Mouse (Mus musculus): ENCODE measurements around the gene Pm20d2. TPM values are rescaled to one million over a fixed set of nuclear protein-coding genes. Genes with fewer than 3 reads are reported as not detected.

The Pm20d2 gene
- total and polyA plus RNA-seq, 3 experiments: 0.16 to 0.59 (median 0.32) TPM

- H3K9me3 ChIP-seq (replicated peaks; ENCODE audit: low read length): no peaks in the 10 kb centered on the region
- TF ChIP-seq SMC3 (IDR thresholded peaks at IDR 0.05; ENCODE audit: low read depth, low read length) (no peak), HCFC1 (IDR thresholded peaks at IDR 0.05; ENCODE audit: low read depth, low read length) (no peak), ZC3H11A (IDR thresholded peaks at IDR 0.05; ENCODE audit: low read depth, low read length) (no peak), ZKSCAN1 (IDR thresholded peaks at IDR 0.05; ENCODE audit: borderline replicate concordance, low read depth, low read length) (no peak), PAX5 (IDR thresholded peaks at IDR 0.05; ENCODE audit: low read length) (no peak), MYC (IDR thresholded peaks at IDR 0.05; ENCODE audit: low read depth, low read length) (no peak), MXI1 (IDR thresholded peaks at IDR 0.05; ENCODE audit: low read depth, low read length) (no peak), JUN (IDR thresholded peaks at IDR 0.05; ENCODE audit: insufficient read depth, low read depth, low read length) (no peak), MAZ (IDR thresholded peaks at IDR 0.05; ENCODE audit: low read depth, low read length) (no peak), ELF1 (IDR thresholded peaks at IDR 0.05; ENCODE audit: low read depth, low read length) (no peak), NELFE (IDR thresholded peaks at IDR 0.05; ENCODE audit: low read depth, low read length) (no peak), SIN3A (IDR thresholded peaks at IDR 0.05; ENCODE audit: low read length) (no peak), ZMIZ1 (IDR thresholded peaks at IDR 0.05; ENCODE audit: low read depth, low read length) (no peak)
- no peaks in the 10 kb centered on the region for H3K36me3 ChIP-seq (replicated peaks in 1 of 2; ENCODE audit: control insufficient read depth in 1 of 2, insufficient read depth in 1 of 2, low read length in 1 of 2)
- H3K4me1 ChIP-seq (ENCODE audit: control insufficient read depth in 1 of 2, insufficient read depth in 2 of 2): no peaks in the 10 kb centered on the region
- no peak overlapping the region for H3K4me3 ChIP-seq (replicated peaks in 1 of 3; ENCODE audit: low read depth in 2 of 3, low read length in 2 of 3, poor library complexity in 1 of 3)
- no peak overlapping the region for H3K27ac ChIP-seq (ENCODE audit: insufficient read depth, low read depth)
- no peaks in the 10 kb centered on the region for H3K79me2 ChIP-seq (replicated peaks; ENCODE audit: control insufficient read depth, extremely low read depth, insufficient read depth, poor library complexity, severe bottlenecking)
- dilution Hi-C loops (cut with MboI; ENCODE audit: extremely low pct_ligation_motif_present, extremely low pct_unique_long_range_greater_than_20kb, low sequenced_read_pairs) (no loop called here), in situ Hi-C loops (cut with MboI; ENCODE audit: low pct_ligation_motif_present, low pct_unique_long_range_greater_than_20kb, low sequenced_read_pairs) (no loop called here)
- H3K9ac ChIP-seq (ENCODE audit: insufficient read depth, low read depth): no peak overlapping the region
- no peak for DNase-seq (ENCODE audit: extremely low read depth)
- H3K4me2 ChIP-seq (ENCODE audit: insufficient read depth, low read depth, poor library complexity, severe bottlenecking): no peak overlapping the region
- no peaks in the 10 kb centered on the region for H3K27me3 ChIP-seq (replicated peaks)
These were observed 40.1 kb upstream of the Pm20d2 start for GRCm38 (mm10) chr4:33229639-33230038.

- no peak overlapping the region for H3K4me2 ChIP-seq (ENCODE audit: insufficient read depth, low read depth, poor library complexity, severe bottlenecking)
- no peak for DNase-seq (ENCODE audit: extremely low read depth)
- no peaks in the 10 kb centered on the region for H3K79me2 ChIP-seq (replicated peaks; ENCODE audit: control insufficient read depth, extremely low read depth, insufficient read depth, poor library complexity, severe bottlenecking)
- no peaks in the 10 kb centered on the region for H3K36me3 ChIP-seq (replicated peaks in 1 of 2; ENCODE audit: control insufficient read depth in 1 of 2, insufficient read depth in 1 of 2, low read length in 1 of 2)
- in situ Hi-C loops (cut with MboI; ENCODE audit: low pct_ligation_motif_present, low pct_unique_long_range_greater_than_20kb, low sequenced_read_pairs) (no loop called here), dilution Hi-C loops (cut with MboI; ENCODE audit: extremely low pct_ligation_motif_present, extremely low pct_unique_long_range_greater_than_20kb, low sequenced_read_pairs) (no loop called here)
- no peak for TF ChIP-seq MAZ (IDR thresholded peaks at IDR 0.05; ENCODE audit: low read depth, low read length)
- TF ChIP-seq HCFC1 (IDR thresholded peaks at IDR 0.05; ENCODE audit: low read depth, low read length): no peak
- TF ChIP-seq MYC (IDR thresholded peaks at IDR 0.05; ENCODE audit: low read depth, low read length): no peak
- no peak for TF ChIP-seq USF2 (conservative IDR thresholded peaks at IDR 0.05; ENCODE audit: low read depth, low read length)
- TF ChIP-seq E2F4 (IDR thresholded peaks at IDR 0.05; ENCODE audit: insufficient replicate concordance, low read depth, low read length): no peak
- no peak for TF ChIP-seq ZNF384 (IDR thresholded peaks at IDR 0.05; ENCODE audit: low read depth, low read length)
- no peak for TF ChIP-seq EP300 (IDR thresholded peaks at IDR 0.05; ENCODE audit: low read length)
- TF ChIP-seq ZMIZ1 (IDR thresholded peaks at IDR 0.05; ENCODE audit: low read depth, low read length): no peak
- TF ChIP-seq MEF2A (IDR thresholded peaks at IDR 0.05; ENCODE audit: borderline replicate concordance, low read depth, low read length): no peak
- H3K27me3 ChIP-seq (replicated peaks): no peaks in the 10 kb centered on the region
- no peak overlapping the region for H3K9ac ChIP-seq (ENCODE audit: insufficient read depth, low read depth)
- no peaks in the 10 kb centered on the region for H3K9me3 ChIP-seq (replicated peaks; ENCODE audit: low read length)
- H3K4me3 ChIP-seq (replicated peaks in 1 of 3; ENCODE audit: low read depth in 2 of 3, low read length in 2 of 3, poor library complexity in 1 of 3): no peak overlapping the region
- H3K27ac ChIP-seq (ENCODE audit: insufficient read depth, low read depth): no peak overlapping the region
- H3K4me1 ChIP-seq (ENCODE audit: control insufficient read depth in 1 of 2, insufficient read depth in 2 of 2): no peaks in the 10 kb centered on the region
These were observed 37.6 kb upstream of the Pm20d2 start for GRCm38 (mm10) chr4:33227164-33227563.

Measured in CH12.LX (cell line).